9 mouse cellular contexts compared by ENCODE assay signal in genomic region chr19:37563763-37564162, GRCm38 (mm10). TPM values are rescaled to one million over a fixed set of nuclear protein-coding genes. Genes with fewer than 3 reads are reported as not detected.
DNase-seq lines count a peak whose midpoint lies in the region; ATAC-seq and TF ChIP-seq lines count a peak whose summit lies in the region.
"Had no signal": no experiment of that assay in that cellular context is flagged by ENCODE, and none has a peak within 500 bp of the region (broad histone marks: within the 10 kb centered on the region; RNA-seq: fewer than 3 reads in every experiment).

No protein-coding gene starts in this region.

- H3K4me1 ChIP-seq in midbrain, postnatal 0 days (ENCODE audit: insufficient read depth, low read length), result no peaks in the 10 kb centered on the region; the same call in 1 of the 2 replicates
- peaks cover 9% of the 10 kb centered on the region for H3K4me1 ChIP-seq in midbrain, embryonic 13.5 days (replicated peaks)
- H3K4me1 ChIP-seq in bone marrow, adult 2 months (ENCODE audit: control insufficient read depth, insufficient read depth, low read length), result peaks cover 8% of the 10 kb centered on the region

- DNase-seq in gastrocnemius, postnatal 10 days, result peak; percentile 30
- no peak for DNase-seq in gastrocnemius, postnatal 14 days
- peak; percentile 58 for DNase-seq in midbrain, postnatal 0 days (ENCODE audit: low spot score)
- peak; percentile 49 for DNase-seq in heart, postnatal 4 days
- DNase-seq in retina, postnatal 7 days (ENCODE audit: low read depth, low spot score), result peak; percentile 40

- intact Hi-C loops in gastrocnemius, postnatal 14 days (cut with DNase I; ENCODE audit: low total_unique reads), result loop anchor here (5.0 kb wide), 1 partner anchor 36 kb away; no protein-coding TSS in a partner anchor

- no peak overlapping the region for H3K4me2 ChIP-seq in midbrain, postnatal 0 days (ENCODE audit: low read depth, low read length, poor library complexity, severe bottlenecking)
- no peak overlapping the region for H3K4me2 ChIP-seq in midbrain, embryonic 13.5 days (replicated peaks)
- H3K4me2 ChIP-seq: neural tube, embryonic 12.5 days had no signal

- no peak for ATAC-seq in midbrain, postnatal 0 days (ENCODE audit: low FRiP score)
- ATAC-seq in midbrain, embryonic 13.5 days, result no peak
- ATAC-seq in inflammation-experienced regulatory T-cells, adult 6 months, result no peak

- H3K27ac ChIP-seq in midbrain, postnatal 0 days (ENCODE audit: low read depth, low read length), result no peak overlapping the region
- no peak overlapping the region for H3K27ac ChIP-seq in midbrain, embryonic 13.5 days
- no peak overlapping the region for H3K27ac ChIP-seq in bone marrow, adult 2 months (ENCODE audit: control insufficient read depth, insufficient read depth, low read depth, low read length, poor library complexity)
- H3K27ac ChIP-seq: neural tube, embryonic 12.5 days had no signal

- TF ChIP-seq POLR2A in bone marrow, adult 2 months (IDR thresholded peaks at IDR 0.05; ENCODE audit: borderline replicate concordance, control insufficient read depth, low read depth, low read length), result no peak

- no peak overlapping the region for H3K4me3 ChIP-seq in midbrain, postnatal 0 days (ENCODE audit: low read depth, low read length)
- H3K4me3 ChIP-seq in midbrain, embryonic 13.5 days (replicated peaks), result no peak overlapping the region
- H3K4me3 ChIP-seq in bone marrow, adult 2 months (replicated peaks; ENCODE audit: control insufficient read depth, low read depth, low read length), result no peak overlapping the region
- H3K4me3 ChIP-seq: neural tube, embryonic 12.5 days had no signal

- peak; percentile 81 for TF ChIP-seq CTCF in midbrain, postnatal 0 days (IDR thresholded peaks at IDR 0.05)
- peak; percentile 36 for TF ChIP-seq CTCF in bone marrow, adult 2 months (IDR thresholded peaks at IDR 0.05; ENCODE audit: control insufficient read depth, insufficient read depth, low read length)

- no peaks in the 10 kb centered on the region for H3K27me3 ChIP-seq in midbrain, postnatal 0 days (ENCODE audit: insufficient read depth, low read length)
- H3K27me3 ChIP-seq in midbrain, embryonic 13.5 days, result 0 out of 2 replicates have a peak, but pooled peaks cover 2% of the 10 kb centered on the region
- H3K27me3 ChIP-seq: neural tube, embryonic 12.5 days had no signal

- no peak overlapping the region for H3K9ac ChIP-seq in midbrain, postnatal 0 days (replicated peaks; ENCODE audit: low read length, poor library complexity, severe bottlenecking)
- H3K9ac ChIP-seq in midbrain, embryonic 13.5 days (replicated peaks), result no peak overlapping the region
- H3K9ac ChIP-seq: neural tube, embryonic 12.5 days had no signal

- no peaks in the 10 kb centered on the region for H3K9me3 ChIP-seq in midbrain, postnatal 0 days (ENCODE audit: low read length)
- H3K9me3 ChIP-seq in midbrain, embryonic 13.5 days, result no peaks in the 10 kb centered on the region
- H3K9me3 ChIP-seq: neural tube, embryonic 12.5 days had no signal

- no peaks in the 10 kb centered on the region for H3K36me3 ChIP-seq in midbrain, postnatal 0 days (ENCODE audit: insufficient read depth, low read length)
- no peaks in the 10 kb centered on the region for H3K36me3 ChIP-seq in midbrain, embryonic 13.5 days
- H3K36me3 ChIP-seq: neural tube, embryonic 12.5 days had no signal

- WGBS in midbrain, postnatal 0 days, result 30% methylated on average over 4 of the region's 4 CpGs
- WGBS in midbrain, embryonic 13.5 days, result 39% methylated on average over 4 of the region's 4 CpGs
- WGBS in bone marrow, adult 2 months, result 18% methylated on average over 4 of the region's 4 CpGs

RNA-seq across cellular contexts. Expression of gene Exoc6, which starts 13.5 kb away (rescaled TPM):
- 10 to 100 TPM; 44.6 to 46.1 TPM for total RNA-seq in gastrocnemius, postnatal 10 days (2021)
- 10 to 100 TPM; 39.4 to 41.9 TPM for total RNA-seq in gastrocnemius, postnatal 14 days (2021)
- total RNA-seq in midbrain, postnatal 0 days (2014; rRNA removed), result 27.2 and 29.2 TPM in 2 replicates
- 25.5 and 27.5 TPM in 2 replicates for polyA plus RNA-seq in midbrain, postnatal 0 days (2015; fragmentation: Nextera tagmentation; extraction: Ambion mirVana)
- 12.6 and 13.0 TPM in 2 replicates for polyA plus RNA-seq in midbrain, embryonic 13.5 days (2015; fragmentation: Nextera tagmentation; extraction: Ambion mirVana)
- 21.7 and 27.8 TPM in 2 replicates for polyA plus RNA-seq in bone marrow, adult 2 months (2011; ENCODE audit: insufficient read depth, insufficient read length, low replicate concordance, missing spikeins)
- total RNA-seq in heart, postnatal 4 days (2021), result 10 to 100 TPM; 27.6 to 28.3 TPM
- polyA plus RNA-seq in inflammation-experienced regulatory T-cells, adult 6 months (2017; shearing (Covaris generic)), result 10 to 100 TPM; 33.8 to 49.4 (median 36.4) TPM
